11 mouse cellular contexts compared by ENCODE assay signal in the genomic region with DNA sequence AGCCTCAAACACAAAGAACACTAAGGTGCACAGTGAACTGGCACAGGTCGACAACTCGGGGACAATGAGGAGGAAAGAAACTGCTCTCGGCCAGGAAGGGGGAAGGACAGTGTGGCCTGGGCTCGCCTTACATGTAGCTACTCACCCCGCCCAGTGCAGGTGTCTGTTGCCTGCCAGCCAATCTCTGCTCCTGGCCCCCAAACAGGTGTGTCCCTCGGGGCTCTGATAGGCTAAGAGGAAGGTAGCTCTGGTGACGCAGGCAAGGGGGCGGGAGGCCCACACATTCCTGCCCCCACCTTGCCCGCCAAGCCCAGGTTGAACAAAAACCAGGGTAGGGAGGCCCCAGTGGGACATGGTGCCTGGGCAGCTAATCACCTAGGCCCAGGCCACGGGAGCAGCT. TPM values are rescaled to one million over a fixed set of nuclear protein-coding genes. Genes with fewer than 3 reads are reported as not detected.
A peak's percentile ranks its signal among the peaks of the same experiment; 100 is the strongest.
DNase-seq lines count a peak whose midpoint lies in the region; TF ChIP-seq lines count a peak whose summit lies in the region.
"Had no signal": no experiment of that assay in that cellular context is flagged by ENCODE, and none has a peak within 500 bp of the region (broad histone marks: within the 10 kb centered on the region; RNA-seq: fewer than 3 reads in every experiment).

No protein-coding gene starts in this region.

- no peak for TF ChIP-seq CTCF in E14TG2a.4 (conservative IDR thresholded peaks at IDR 0.05; ENCODE audit: low read length)

- peaks cover 23% of the 10 kb centered on the region; the same call in 1 of the 2 replicates for H3K36me3 ChIP-seq in E14TG2a.4 (ENCODE audit: insufficient read depth, low read length)
- H3K36me3 ChIP-seq: midbrain, embryonic 10.5 days had no signal

- peak overlapping the region; percentile 76 for H3K4me3 ChIP-seq in E14TG2a.4 (replicated peaks; ENCODE audit: low read length)
- H3K4me3 ChIP-seq: midbrain, embryonic 10.5 days had no signal

- H3K4me1 ChIP-seq in E14TG2a.4 (replicated peaks; ENCODE audit: low read depth, low read length): peaks cover 74% of the 10 kb centered on the region

- no peaks in the 10 kb centered on the region for H3K27me3 ChIP-seq in E14TG2a.4 (ENCODE audit: insufficient read depth, low read length)
- H3K27me3 ChIP-seq: Patski had no signal

- no peaks in the 10 kb centered on the region for H3K9me3 ChIP-seq in E14TG2a.4 (ENCODE audit: low read length)
- H3K9me3 ChIP-seq: midbrain, embryonic 10.5 days had no signal

- DNase-seq in embryo, embryonic 9.5 days (ENCODE audit: extremely low spot score): peak; percentile 35
- peak; percentile 92 for DNase-seq in kidney, postnatal 10 days
- peak; percentile 74 for DNase-seq in lung, postnatal 14 days
- DNase-seq in frontal cortex, postnatal 25 days (ENCODE audit: low spot score in 2 of 2): no peak
- DNase-seq in gastrocnemius, postnatal 10 days: no peak
- no peak for DNase-seq in natural killer cell, adult 2 months (ENCODE audit: low spot score in 2 of 2)
- no peak for DNase-seq in spleen, postnatal 36 days (ENCODE audit: low spot score in 2 of 2)
- DNase-seq: cerebellum, adult 8-10 months had no signal

RNA-seq across cellular contexts. Expression of gene Ttll10, which starts 0.5 kb away (rescaled TPM):
- not detected for total RNA-seq in gastrocnemius, postnatal 10 days (2021)

RNA-seq across cellular contexts. Expression of gene Tnfrsf18, which starts 33.7 kb away (rescaled TPM):
- under 1 TPM in 1 of 2 experiments, not detected in 1; 0.36 TPM for total RNA-seq in gastrocnemius, postnatal 10 days (2021)

RNA-seq across cellular contexts. Expression of gene Tnfrsf4, which starts 46.1 kb away (rescaled TPM):
- total RNA-seq in gastrocnemius, postnatal 10 days (2021): under 1 TPM; 0.31 to 0.93 TPM

RNA-seq across cellular contexts. Expression of gene 9430015G10Rik, which starts 50.1 kb away (rescaled TPM):
- total RNA-seq in gastrocnemius, postnatal 10 days (2021): 1 to 10 TPM; 3.0 to 5.8 TPM

Comparison
In these comparisons a context has a peak if more than half of its experiments do, and no peak if none do; other contexts are left out.
1. DNase-seq: peak in embryo, embryonic 9.5 days (single experiment), kidney, postnatal 10 days (single experiment) and lung, postnatal 14 days (single experiment); none in frontal cortex, postnatal 25 days (0 of 2), gastrocnemius, postnatal 10 days (single experiment), natural killer cell, adult 2 months (0 of 2) and spleen, postnatal 36 days (0 of 2).